Mouse (Mus musculus) thymus, adult 2 months (tissue): ENCODE measurements around the gene Tmc8. TPM values are rescaled to one million over a fixed set of nuclear protein-coding genes. Genes with fewer than 3 reads are reported as not detected.

ENCODE experiments used
- DNase-seq: peaks from one replicate; pipeline ENCODE4 v3.0.0; 2021
- H3K27ac ChIP-seq: fragments of 200-500 bp; 2 replicates; pipeline ENCODE4 v1.5.1; 2012; ENCODE audit warnings: low read length, control low read depth; ENCODE audit not compliant: control insufficient read depth, insufficient read depth
- H3K27me3 ChIP-seq: fragments of 200-500 bp; 2 replicates; pipeline ENCODE4 v1.6.1; 2012; ENCODE audit warnings: mild to moderate bottlenecking, low read length, moderate library complexity, mixed read lengths; ENCODE audit not compliant: control insufficient read depth, insufficient read depth
- H3K36me3 ChIP-seq: fragments of 200-500 bp; 2 replicates; pipeline ENCODE4 v1.6.1; 2012; ENCODE audit warnings: mild to moderate bottlenecking, low read length, moderate library complexity; ENCODE audit not compliant: control insufficient read depth, insufficient read depth
- H3K4me1 ChIP-seq: fragments of 200-500 bp; replicated peaks from 2 replicates; pipeline ENCODE4 v1.6.1; 2012; ENCODE audit warnings: low read length; ENCODE audit not compliant: control insufficient read depth, insufficient read depth
- H3K4me3 ChIP-seq: fragments of 200-500 bp; 2 replicates; pipeline ENCODE4 v1.5.1; 2012; ENCODE audit warnings: mild to moderate bottlenecking, low read length, control low read depth, moderate library complexity; ENCODE audit not compliant: control insufficient read depth, insufficient read depth
- CTCF ChIP-seq: fragments of 200-500 bp; IDR thresholded peaks from 2 replicates; pipeline ENCODE4 v1.5.1; 2012; ENCODE audit warnings: mild to moderate bottlenecking, control low read depth, low read length, moderate library complexity, borderline replicate concordance; ENCODE audit not compliant: control insufficient read depth, poor library complexity, insufficient read depth; ENCODE audit errors: extremely low read depth
- POLR2A ChIP-seq: fragments of 200-500 bp; IDR thresholded peaks from 2 replicates; pipeline ENCODE4 v1.6.1; 2012; ENCODE audit warnings: mild to moderate bottlenecking, low read length, control low read depth, moderate library complexity; ENCODE audit not compliant: control insufficient read depth, poor library complexity, insufficient read depth; ENCODE audit errors: extremely low read depth
- WGBS: fragments of 180-500 bp; shearing (Covaris S2); methylation state at CpG from one replicate; pipeline ENCODE4 v1.1.7; 2018; 5-methylcytosine and 5-hydroxymethylcytosine counted together
- polyA plus RNA-seq: library from polyadenylated mRNA; depleted of rRNA; stranded (reverse); fragments of >200 nt; gene quantifications from 2 replicates; pipeline ENCODE4 v1.2.3, GENCODE M21; 2012

Tmc8 gene
- polyA plus RNA-seq, 1 experiment = 388 TPM

- Histone ChIP-seq H3K4me3 (no peak overlapping the region), H3K27ac (no peak overlapping the region), H3K27me3 (no peaks in the 10 kb centered on the region), H3K36me3 (peaks cover 37% of the 10 kb centered on the region), H3K4me1 (peaks cover 37% of the 10 kb centered on the region)
- no peak for TF ChIP-seq POLR2A
- peak; percentile 19; the same call in 1 of the 2 replicates for TF ChIP-seq CTCF
- 79% methylated on average over 23 of the region's 23 CpGs for WGBS
- no peak for DNase-seq
These were observed 9.0 kb downstream of the Tmc8 start for GRCm38 (mm10) chr11:117790703-117791440.

- Histone ChIP-seq H3K4me3 (no peak overlapping the region), H3K36me3 (peaks cover 36% of the 10 kb centered on the region), H3K27ac (no peak overlapping the region), H3K4me1 (peaks cover 41% of the 10 kb centered on the region), H3K27me3 (no peaks in the 10 kb centered on the region)
- no peak for TF ChIP-seq POLR2A
- DNase-seq = no peak
- WGBS = 94% methylated on average over 9 of the region's 9 CpGs
These were observed 9.5 kb downstream of the Tmc8 start for GRCm38 (mm10) chr11:117791441-117791761.

GRCm38 (mm10) chr11:117792281-117792888 is 10.5 kb downstream of the Tmc8 start:
- Histone ChIP-seq H3K4me3 (no peak overlapping the region), H3K4me1 (peaks cover 47% of the 10 kb centered on the region), H3K27ac (no peak overlapping the region), H3K27me3 (no peaks in the 10 kb centered on the region), H3K36me3 (peaks cover 26% of the 10 kb centered on the region)
- TF ChIP-seq CTCF (no peak), POLR2A (no peak)
- DNase-seq = peak; percentile 51
- WGBS = 14% methylated on average over 22 of the region's 22 CpGs

GRCm38 (mm10) chr11:117794035-117794551 is 12.2 kb downstream of the Tmc8 start:
- Histone ChIP-seq H3K27ac (no peak overlapping the region), H3K4me1 (peaks cover 63% of the 10 kb centered on the region), H3K36me3 (peaks cover 15% of the 10 kb centered on the region; the same call in 1 of the 2 replicates), H3K27me3 (no peaks in the 10 kb centered on the region), H3K4me3 (no peak overlapping the region)
- WGBS = 15% methylated on average over 4 of the region's 4 CpGs
- TF ChIP-seq POLR2A = no peak
- no peak for TF ChIP-seq CTCF
- DNase-seq = peak; percentile 33

GRCm38 (mm10) chr11:117796954-117797353 is 15.1 kb downstream of the Tmc8 start:
- no peak for TF ChIP-seq CTCF
- no peak for TF ChIP-seq POLR2A
- no peak for DNase-seq
- Histone ChIP-seq H3K27ac (no peak overlapping the region), H3K27me3 (no peaks in the 10 kb centered on the region), H3K36me3 (peaks cover 5% of the 10 kb centered on the region; the same call in 1 of the 2 replicates), H3K4me3 (no peak overlapping the region), H3K4me1 (peaks cover 51% of the 10 kb centered on the region)
- 13% methylated on average over 5 of the region's 5 CpGs for WGBS

- H3K27me3 ChIP-seq = no peaks in the 10 kb centered on the region
- H3K36me3 ChIP-seq = peaks cover 1% of the 10 kb centered on the region; the same call in 1 of the 2 replicates
- H3K4me1 ChIP-seq = peaks cover 44% of the 10 kb centered on the region
- TF ChIP-seq CTCF = no peak
- TF ChIP-seq POLR2A = no peak
- no peak for DNase-seq
- 51% methylated on average over 9 of the region's 9 CpGs for WGBS
- no peak within 1 kb of the TSS; the same call in 1 of the 2 replicates for H3K27ac ChIP-seq
- no peak within 1 kb of the TSS for H3K4me3 ChIP-seq
These were observed 15.8 kb downstream of the Tmc8 start, which contains the start of gene 6030468B19Rik for GRCm38 (mm10) chr11:117797511-117798159. TSS of gene 6030468B19Rik (plus strand) at chr11:117797660.
